Mouse (Mus musculus) embryonic fibroblast, embryonic 13.5 days (primary cell): ENCODE measurements around the gene Fzd7.

Source experiments
- CTCF ChIP-seq: IDR thresholded peaks from 2 replicates; pipeline ENCODE4 v1.5.1; 2011; ENCODE audit warnings: mild to moderate bottlenecking, control low read depth, low read length, moderate library complexity, borderline replicate concordance; ENCODE audit not compliant: insufficient read depth
- POLR2A ChIP-seq: IDR thresholded peaks from 2 replicates; pipeline ENCODE4 v1.6.1; 2011; ENCODE audit warnings: low read depth, mild to moderate bottlenecking, control low read depth, low read length, moderate library complexity

DNA sequence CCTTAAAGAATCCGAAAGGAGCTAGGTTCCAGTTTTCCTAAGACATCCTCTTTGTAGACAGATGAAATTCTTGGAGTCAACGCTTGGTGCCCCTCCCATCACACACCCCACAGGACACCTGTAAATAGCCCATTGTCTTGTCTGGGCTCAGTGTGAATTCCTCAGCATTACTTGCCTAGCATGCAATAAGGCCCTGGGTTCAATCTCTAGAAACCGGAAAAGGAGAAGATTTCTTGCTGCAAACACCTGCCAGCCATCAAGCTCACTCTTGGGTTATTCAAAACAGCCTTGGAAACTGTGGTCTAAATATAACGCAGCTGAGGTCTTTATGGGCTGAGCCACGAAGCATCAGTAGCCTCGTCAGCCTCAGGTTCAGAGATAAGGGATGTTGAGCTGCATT lies 48.9 kb upstream of the Fzd7 start:
- TF ChIP-seq POLR2A (no peak), CTCF (no peak)
